Mouse (Mus musculus) intestine, postnatal 0 days (tissue): Measurements from ENCODE around the gene 9930104L06Rik. TPM values are rescaled to one million over a fixed set of nuclear protein-coding genes. Genes with fewer than 3 reads are reported as not detected.

ENCODE experiments used
- ATAC-seq: fragments of 200-750 bp; cut with Nextera tagmentation; 2 replicates; pipeline ENCODE4 v1.8.0; 2017; ENCODE audit warnings: mild to moderate bottlenecking, moderate TSS enrichment, moderate library complexity
- H3K27ac ChIP-seq: fragments of 300-500 bp; sonication (generic); 2 replicates; pipeline ENCODE4 v1.5.1; 2014; ENCODE audit warnings: mild to moderate bottlenecking, low read depth, low read length, moderate library complexity
- H3K27me3 ChIP-seq: fragments of 300-500 bp; sonication (generic); replicated peaks from 2 replicates; pipeline ENCODE4 v1.6.1; 2014; ENCODE audit warnings: low read length, mixed read lengths; ENCODE audit not compliant: control insufficient read depth, insufficient read depth
- H3K36me3 ChIP-seq: fragments of 300-500 bp; sonication (generic); 2 replicates; pipeline ENCODE4 v1.6.1; 2014; ENCODE audit warnings: mild to moderate bottlenecking, moderate library complexity; ENCODE audit not compliant: control insufficient read depth, insufficient read depth
- H3K4me1 ChIP-seq: fragments of 300-500 bp; sonication (generic); replicated peaks from 2 replicates; pipeline ENCODE4 v1.6.1; 2014; ENCODE audit warnings: antibody characterized with exemption, low read length, mixed read lengths; ENCODE audit not compliant: control insufficient read depth, insufficient read depth
- H3K4me2 ChIP-seq: fragments of 300-500 bp; sonication (generic); replicated peaks from 2 replicates; pipeline ENCODE4 v1.6.1; 2014; ENCODE audit warnings: low read depth, mild to moderate bottlenecking, moderate library complexity
- H3K4me3 ChIP-seq: fragments of 300-500 bp; sonication (generic); 2 replicates; pipeline ENCODE4 v1.5.1; 2014; ENCODE audit warnings: low read depth, low read length
- H3K9ac ChIP-seq: fragments of 300-500 bp; sonication (generic); 2 replicates; pipeline ENCODE4 v1.6.1; 2014; ENCODE audit warnings: mild to moderate bottlenecking, low read depth, low read length
- H3K9me3 ChIP-seq: fragments of 300-500 bp; sonication (generic); 2 replicates; pipeline ENCODE4 v1.6.1; 2016; ENCODE audit warnings: mixed run types; ENCODE audit not compliant: control insufficient read depth
- CTCF ChIP-seq: sonication (generic); IDR thresholded peaks from 2 replicates; pipeline ENCODE4 v1.5.1; 2016; ENCODE audit warnings: low read depth, mild to moderate bottlenecking, control low read depth, antibody characterized with exemption, moderate library complexity
- WGBS: fragments of 180-500 bp; shearing (Covaris S2); extraction: QIAGEN DNeasy Blood & Tissue Kit; methylation state at CpG from one replicate; pipeline ENCODE4 v1.1.7; 2014; 5-methylcytosine and 5-hydroxymethylcytosine counted together
- polyA plus RNA-seq: library from polyadenylated mRNA; unstranded; fragments of >200 nt; fragmentation: Nextera tagmentation; extraction: Ambion mirVana; gene quantifications from 2 replicates; pipeline ENCODE4 v1.2.1, GENCODE M21; 2015

9930104L06Rik gene
- polyA plus RNA-seq, 1 experiment from 2014 or later: 4.3 TPM

GRCm38 (mm10) chr4:124978201-124978600 is 41.4 kb downstream of the 9930104L06Rik start:
- Histone ChIP-seq H3K4me3 (no peak overlapping the region), H3K9ac (no peak overlapping the region), H3K27ac (no peak overlapping the region), H3K36me3 (no peaks in the 10 kb centered on the region), H3K4me1 (no peaks in the 10 kb centered on the region), H3K4me2 (no peak overlapping the region), H3K27me3 (peaks cover 4% of the 10 kb centered on the region), H3K9me3 (no peaks in the 10 kb centered on the region)
- ATAC-seq: peak; percentile 75
- WGBS: 12% methylated on average over 5 of the region's 5 CpGs
- TF ChIP-seq CTCF: no peak

GRCm38 (mm10) chr4:124983893-124984526 is 47.2 kb downstream of the 9930104L06Rik start:
- peaks cover 55% of the 10 kb centered on the region for H3K27me3 ChIP-seq
- H3K4me1 ChIP-seq: no peaks in the 10 kb centered on the region
- no peak overlapping the region for H3K27ac ChIP-seq
- H3K4me3 ChIP-seq: no peak overlapping the region
- WGBS: 20% methylated on average over 9 of the region's 9 CpGs
- TF ChIP-seq CTCF: peak; percentile 61
- no peak overlapping the region for H3K4me2 ChIP-seq
- no peaks in the 10 kb centered on the region for H3K36me3 ChIP-seq
- no peak overlapping the region for H3K9ac ChIP-seq
- no peaks in the 10 kb centered on the region for H3K9me3 ChIP-seq
- ATAC-seq: no peak

- Histone ChIP-seq H3K9me3 (no peaks in the 10 kb centered on the region), H3K4me2 (no peak overlapping the region), H3K36me3 (no peaks in the 10 kb centered on the region), H3K4me3 (no peak overlapping the region), H3K27ac (no peak overlapping the region), H3K9ac (no peak overlapping the region), H3K27me3 (peaks cover 64% of the 10 kb centered on the region), H3K4me1 (no peaks in the 10 kb centered on the region)
- 9% methylated on average over 18 of the region's 18 CpGs for WGBS
- no peak for ATAC-seq
- no peak for TF ChIP-seq CTCF
Observed at GRCm38 (mm10) chr4:124984871-124985670, 48.2 kb downstream of the 9930104L06Rik start.

- WGBS: 2% methylated on average over 39 of the region's 62 CpGs
- ATAC-seq: 0 out of 2 replicates have a peak, but pooled peaks have one; percentile 34
- Histone ChIP-seq H3K4me3 (peak within 1 kb of the TSS; percentile 41), H3K9me3 (no peaks in the 10 kb centered on the region), H3K27me3 (peaks cover 73% of the 10 kb centered on the region), H3K4me2 (peak within 1 kb of the TSS; percentile 79), H3K27ac (no peak within 1 kb of the TSS), H3K4me1 (no peaks in the 10 kb centered on the region), H3K9ac (0 out of 2 replicates have a peak within 1 kb of the TSS, but pooled peaks have one; percentile 37), H3K36me3 (no peaks in the 10 kb centered on the region)
- TF ChIP-seq CTCF: no peak
Observed at GRCm38 (mm10) chr4:124985671-124986602, 49.1 kb downstream of the 9930104L06Rik start, which contains the start of gene Rspo1. Gene Rspo1 (plus strand): TSS chr4:124986430.

- H3K36me3 ChIP-seq: no peaks in the 10 kb centered on the region
- H3K9ac ChIP-seq: no peak overlapping the region
- no peak for TF ChIP-seq CTCF
- no peaks in the 10 kb centered on the region for H3K4me1 ChIP-seq
- H3K4me3 ChIP-seq: peak overlapping the region; percentile 41
- 6% methylated on average over 37 of the region's 51 CpGs for WGBS
- H3K9me3 ChIP-seq: no peaks in the 10 kb centered on the region
- H3K4me2 ChIP-seq: peak overlapping the region; percentile 79
- H3K27me3 ChIP-seq: peaks cover 79% of the 10 kb centered on the region
- no peak for ATAC-seq
- H3K27ac ChIP-seq: no peak overlapping the region
Observed at GRCm38 (mm10) chr4:124986739-124987710, 50.2 kb downstream of the 9930104L06Rik start.
